Mouse (Mus musculus) embryonic fibroblast, embryonic 13.5 days (primary cell): ENCODE results near the gene Aifm1.

Source experiments
- CTCF ChIP-seq: IDR thresholded peaks from 2 replicates; pipeline ENCODE4 v1.5.1; 2011; ENCODE audit warnings: mild to moderate bottlenecking, control low read depth, low read length, moderate library complexity, borderline replicate concordance; ENCODE audit not compliant: insufficient read depth
- POLR2A ChIP-seq: IDR thresholded peaks from 2 replicates; pipeline ENCODE4 v1.6.1; 2011; ENCODE audit warnings: low read depth, mild to moderate bottlenecking, control low read depth, low read length, moderate library complexity

- TF ChIP-seq POLR2A (no peak), CTCF (no peak)
Observed at GRCm38 (mm10) chrX:48464436-48464835, 48.9 kb downstream of the Aifm1 start.
